Mouse (Mus musculus): ENCODE results near the gene E130114P18Rik. TPM values are rescaled to one million over a fixed set of nuclear protein-coding genes. Genes with fewer than 3 reads are reported as not detected.

E130114P18Rik gene
- total and polyA plus RNA-seq, 2 experiments from 2014 or later = 15.2 to 19.3 TPM

DNA sequence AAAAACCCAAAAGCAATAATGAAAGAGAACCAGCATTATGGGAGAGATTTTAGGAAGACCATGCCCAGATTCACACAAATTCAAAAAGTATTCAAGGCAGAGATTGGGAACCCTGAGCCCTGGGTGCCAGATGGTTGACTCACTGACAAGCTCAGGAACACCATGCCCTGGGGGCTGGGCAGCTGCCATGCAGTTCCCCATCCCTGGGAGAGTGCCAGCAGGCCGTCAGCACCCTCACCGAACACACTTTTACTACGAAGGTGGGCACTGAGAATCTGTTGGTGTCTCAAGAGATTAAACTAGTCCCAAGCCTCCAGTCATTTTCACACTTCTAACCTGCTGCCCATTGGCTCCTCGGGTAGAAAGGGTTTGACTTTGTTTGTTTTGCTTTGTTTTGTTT, 175.3 kb downstream of the E130114P18Rik start:
- DNase-seq (no peak), ATAC-seq (no peak)
- H3K4me2 ChIP-seq (ENCODE audit: low read depth) = no peak overlapping the region
- no peak overlapping the region for H3K9ac ChIP-seq
- H3K9me3 ChIP-seq (ENCODE audit: low read length) = no peaks in the 10 kb centered on the region
- no peaks in the 10 kb centered on the region for H3K27me3 ChIP-seq (ENCODE audit: insufficient read depth, low read length)
- peaks cover 4% of the 10 kb centered on the region; the same call in 1 of the 2 replicates for H3K4me1 ChIP-seq (ENCODE audit: insufficient read depth)
- no peak for TF ChIP-seq CTCF (IDR thresholded peaks at IDR 0.05; ENCODE audit: low read depth)
- no peak overlapping the region for H3K27ac ChIP-seq (ENCODE audit: low read depth, low read length)
- no peaks in the 10 kb centered on the region for H3K36me3 ChIP-seq (ENCODE audit: insufficient read depth)
- H3K4me3 ChIP-seq (ENCODE audit: low read depth, low read length) = no peak overlapping the region
- 40% methylated on average over 4 of the region's 4 CpGs for WGBS

DNA sequence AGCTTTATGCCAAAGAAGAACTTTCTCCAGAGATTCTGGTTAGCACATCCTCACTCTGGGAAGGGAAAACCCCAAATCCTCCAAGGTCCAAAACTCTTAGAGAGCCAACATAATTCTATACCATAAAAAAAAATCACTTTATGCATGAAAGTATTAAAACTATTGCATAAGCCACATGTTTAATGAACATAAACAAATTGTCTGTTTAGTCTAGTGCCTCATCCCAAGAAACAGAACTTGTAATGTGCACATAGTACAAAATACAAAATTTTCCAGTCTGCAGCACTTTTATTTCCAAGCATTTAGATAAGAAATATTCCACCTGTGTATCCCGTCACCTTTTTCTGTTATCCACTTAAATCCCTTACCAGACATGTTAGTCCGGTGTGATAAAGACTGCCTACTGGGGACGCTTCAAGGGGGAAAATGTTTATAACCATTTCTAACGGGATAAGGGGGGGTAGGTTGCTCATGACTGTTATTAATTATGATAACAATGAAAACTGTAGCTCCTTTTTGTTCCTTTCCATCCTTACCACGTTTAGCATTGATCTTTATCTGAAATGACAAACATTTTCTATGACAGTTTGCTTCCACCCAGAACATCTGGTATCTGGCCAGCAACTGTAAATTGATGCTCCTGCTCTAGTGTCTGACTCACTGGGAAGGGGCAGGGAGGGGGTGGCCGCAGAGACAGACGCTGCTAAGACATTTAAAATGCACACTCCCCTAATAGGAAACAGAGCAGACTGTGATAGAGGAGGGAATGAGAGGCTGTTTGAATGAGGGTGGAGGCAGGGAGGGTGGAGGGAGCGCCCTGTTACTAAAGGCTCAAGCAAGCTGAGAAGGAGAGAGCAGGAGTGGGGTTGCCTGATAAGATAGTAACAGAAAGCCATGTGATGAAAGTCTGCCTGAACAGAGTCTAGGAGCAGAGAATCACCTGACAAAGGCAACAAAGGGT, 176.7 kb downstream of the E130114P18Rik start:
- no peak for DNase-seq
- H3K9ac ChIP-seq = no peak overlapping the region
- peak; percentile 32; the same call in 1 of the 2 replicates for ATAC-seq
- no peaks in the 10 kb centered on the region for H3K27me3 ChIP-seq (ENCODE audit: insufficient read depth, low read length)
- WGBS = 38% methylated on average over 8 of the region's 8 CpGs
- no peaks in the 10 kb centered on the region for H3K9me3 ChIP-seq (ENCODE audit: low read length)
- no peak for TF ChIP-seq CTCF (IDR thresholded peaks at IDR 0.05; ENCODE audit: low read depth)
- peaks cover 4% of the 10 kb centered on the region; the same call in 1 of the 2 replicates for H3K4me1 ChIP-seq (ENCODE audit: insufficient read depth)
- H3K4me2 ChIP-seq (ENCODE audit: low read depth) = no peak overlapping the region
- H3K27ac ChIP-seq (ENCODE audit: low read depth, low read length) = no peak overlapping the region
- no peaks in the 10 kb centered on the region for H3K36me3 ChIP-seq (ENCODE audit: insufficient read depth)
- no peak overlapping the region for H3K4me3 ChIP-seq (ENCODE audit: low read depth, low read length)

- no peak overlapping the region for H3K4me2 ChIP-seq (ENCODE audit: low read depth)
- WGBS = 100% methylated on average over 1 of the region's 1 CpGs
- no peak overlapping the region for H3K4me3 ChIP-seq (ENCODE audit: low read depth, low read length)
- no peak for TF ChIP-seq CTCF (IDR thresholded peaks at IDR 0.05; ENCODE audit: low read depth)
- no peaks in the 10 kb centered on the region for H3K36me3 ChIP-seq (ENCODE audit: insufficient read depth)
- no peak overlapping the region for H3K27ac ChIP-seq (ENCODE audit: low read depth, low read length)
- H3K9me3 ChIP-seq (ENCODE audit: low read length) = no peaks in the 10 kb centered on the region
- no peaks in the 10 kb centered on the region for H3K27me3 ChIP-seq (ENCODE audit: insufficient read depth, low read length)
- DNase-seq = no peak
- no peak overlapping the region for H3K9ac ChIP-seq
- no peak for ATAC-seq
- peaks cover 4% of the 10 kb centered on the region; the same call in 1 of the 2 replicates for H3K4me1 ChIP-seq (ENCODE audit: insufficient read depth)
Observed at GRCm38 (mm10) chr4:97597443-97597842, 180.4 kb downstream of the E130114P18Rik start.

DNA sequence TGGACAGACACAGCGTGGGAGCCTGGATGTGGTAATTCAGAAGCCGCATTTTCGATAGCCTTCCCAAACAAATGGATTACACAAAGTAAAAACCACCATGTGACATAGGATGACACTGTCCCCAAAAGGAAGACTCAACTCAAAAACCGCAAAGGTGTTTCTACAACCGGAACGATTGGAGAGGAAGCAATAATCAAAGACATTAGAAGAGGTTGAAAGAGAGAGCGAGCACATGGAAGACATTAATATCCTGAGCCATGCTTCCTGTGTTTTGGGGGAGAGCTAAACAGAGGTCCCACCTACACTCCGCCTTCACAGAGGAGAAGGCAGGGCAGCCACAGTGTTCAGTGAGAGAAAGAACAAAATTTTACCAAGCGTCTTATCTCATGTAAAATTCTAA, 181.5 kb downstream of the E130114P18Rik start:
- no peak for TF ChIP-seq CTCF (IDR thresholded peaks at IDR 0.05; ENCODE audit: low read depth)

DNA sequence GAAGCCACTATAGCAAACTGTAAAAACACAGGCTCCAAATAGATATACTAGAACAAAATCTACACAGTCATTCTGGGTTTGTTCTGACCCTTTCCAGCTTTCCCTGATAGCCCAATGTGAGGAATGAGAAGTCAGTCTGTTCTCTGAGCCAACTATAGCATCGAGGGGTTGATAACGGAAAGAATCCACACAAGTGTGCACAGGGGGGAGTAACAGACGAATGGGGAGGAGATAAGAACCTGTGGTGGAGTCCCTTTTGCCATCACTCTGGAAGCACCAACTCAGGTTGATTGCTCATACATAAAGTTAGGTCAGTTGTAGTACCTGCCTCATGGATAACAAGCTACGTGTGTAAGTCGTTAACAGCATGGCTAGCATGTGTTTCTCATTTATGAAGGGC, 184.0 kb downstream of the E130114P18Rik start:
- DNase-seq (no peak), ATAC-seq (no peak)
- H3K9me3 ChIP-seq (ENCODE audit: low read length) = no peaks in the 10 kb centered on the region
- H3K4me2 ChIP-seq (ENCODE audit: low read depth) = no peak overlapping the region
- H3K4me3 ChIP-seq (ENCODE audit: low read depth, low read length) = no peak overlapping the region
- 80% methylated on average over 5 of the region's 5 CpGs for WGBS
- no peak for TF ChIP-seq CTCF (IDR thresholded peaks at IDR 0.05; ENCODE audit: low read depth)
- H3K9ac ChIP-seq = no peak overlapping the region
- no peaks in the 10 kb centered on the region for H3K4me1 ChIP-seq (ENCODE audit: insufficient read depth)
- no peak overlapping the region for H3K27ac ChIP-seq (ENCODE audit: low read depth, low read length)
- no peaks in the 10 kb centered on the region for H3K27me3 ChIP-seq (ENCODE audit: insufficient read depth, low read length)
- H3K36me3 ChIP-seq (ENCODE audit: insufficient read depth) = no peaks in the 10 kb centered on the region

More for the DNA sequence above, 181.5 kb downstream of the E130114P18Rik start:
- DNase-seq (no peak), ATAC-seq (no peak)
- H3K27me3 ChIP-seq (ENCODE audit: insufficient read depth, low read length) = no peaks in the 10 kb centered on the region
- H3K27ac ChIP-seq (ENCODE audit: low read depth, low read length) = no peak overlapping the region
- 92% methylated on average over 9 of the region's 9 CpGs for WGBS
- H3K4me1 ChIP-seq (ENCODE audit: insufficient read depth) = peaks cover under 1% of the 10 kb centered on the region; the same call in 1 of the 2 replicates
- no peaks in the 10 kb centered on the region for H3K9me3 ChIP-seq (ENCODE audit: low read length)
- no peak overlapping the region for H3K4me3 ChIP-seq (ENCODE audit: low read depth, low read length)
- no peak overlapping the region for H3K4me2 ChIP-seq (ENCODE audit: low read depth)
- H3K36me3 ChIP-seq (ENCODE audit: insufficient read depth) = no peaks in the 10 kb centered on the region
- no peak overlapping the region for H3K9ac ChIP-seq

- ATAC-seq (no peak), DNase-seq (no peak)
- Histone ChIP-seq H3K4me1 (ENCODE audit: insufficient read depth) (no peaks in the 10 kb centered on the region), H3K9me3 (ENCODE audit: low read length) (no peaks in the 10 kb centered on the region), H3K4me2 (ENCODE audit: low read depth) (no peak overlapping the region), H3K27me3 (ENCODE audit: insufficient read depth, low read length) (no peaks in the 10 kb centered on the region), H3K36me3 (ENCODE audit: insufficient read depth) (no peaks in the 10 kb centered on the region), H3K27ac (ENCODE audit: low read depth, low read length) (no peak overlapping the region), H3K9ac (no peak overlapping the region), H3K4me3 (ENCODE audit: low read depth, low read length) (no peak overlapping the region)
- 79% methylated on average over 1 of the region's 1 CpGs for WGBS
- no peak for TF ChIP-seq CTCF (IDR thresholded peaks at IDR 0.05; ENCODE audit: low read depth)
Observed at GRCm38 (mm10) chr4:97589790-97590189, 188.1 kb downstream of the E130114P18Rik start.

- H3K4me2 ChIP-seq (ENCODE audit: low read depth) = no peak overlapping the region
- no peak for ATAC-seq
- H3K9ac ChIP-seq = no peak overlapping the region
- DNase-seq = no peak
- 58% methylated on average over 9 of the region's 9 CpGs for WGBS
- no peaks in the 10 kb centered on the region for H3K36me3 ChIP-seq (ENCODE audit: insufficient read depth)
- 0 out of 2 replicates have a peak, but pooled peaks cover 4% of the 10 kb centered on the region for H3K4me1 ChIP-seq (ENCODE audit: insufficient read depth)
- H3K9me3 ChIP-seq (ENCODE audit: low read length) = no peaks in the 10 kb centered on the region
- no peak overlapping the region for H3K4me3 ChIP-seq (ENCODE audit: low read depth, low read length)
- no peak for TF ChIP-seq CTCF (IDR thresholded peaks at IDR 0.05; ENCODE audit: low read depth)
- H3K27ac ChIP-seq (ENCODE audit: low read depth, low read length) = no peak overlapping the region
- H3K27me3 ChIP-seq (ENCODE audit: insufficient read depth, low read length) = no peaks in the 10 kb centered on the region
Observed at GRCm38 (mm10) chr4:97587412-97588010, 190.4 kb downstream of the E130114P18Rik start.

Measured in forebrain, postnatal 0 days (tissue).